Mouse (Mus musculus): ENCODE measurements around the gene Add3. TPM values are rescaled to one million over a fixed set of nuclear protein-coding genes. Genes with fewer than 3 reads are reported as not detected.

Gene Add3
- total and polyA plus RNA-seq, 2 experiments from 2014 or later, result 51.9 to 54.6 TPM

GRCm38 (mm10) chr19:53226651-53227050, 86.4 kb downstream of the Add3 start:
- no peak overlapping the region for H3K9ac ChIP-seq (replicated peaks; ENCODE audit: low read length, poor library complexity, severe bottlenecking)
- ATAC-seq (ENCODE audit: low FRiP score) (no peak), DNase-seq (ENCODE audit: low spot score) (no peak)
- H3K4me1 ChIP-seq (ENCODE audit: insufficient read depth, low read length), result no peaks in the 10 kb centered on the region
- no peak overlapping the region for H3K4me2 ChIP-seq (ENCODE audit: low read depth, low read length, poor library complexity, severe bottlenecking)
- H3K27me3 ChIP-seq (ENCODE audit: insufficient read depth, low read length), result no peaks in the 10 kb centered on the region
- no peaks in the 10 kb centered on the region for H3K9me3 ChIP-seq (ENCODE audit: low read length)
- 0 out of 2 replicates have a peak, but pooled peaks cover 3% of the 10 kb centered on the region for H3K36me3 ChIP-seq (ENCODE audit: insufficient read depth, low read length)
- 88% methylated on average over 13 of the region's 13 CpGs for WGBS
- no peak for TF ChIP-seq CTCF (IDR thresholded peaks at IDR 0.05)
- no peak overlapping the region for H3K27ac ChIP-seq (ENCODE audit: low read depth, low read length)
- no peak overlapping the region for H3K4me3 ChIP-seq (ENCODE audit: low read depth, low read length)

- H3K4me2 ChIP-seq (ENCODE audit: low read depth, low read length, poor library complexity, severe bottlenecking), result no peak overlapping the region
- DNase-seq (ENCODE audit: low spot score) (no peak), ATAC-seq (ENCODE audit: low FRiP score) (no peak)
- no peak overlapping the region for H3K9ac ChIP-seq (replicated peaks; ENCODE audit: low read length, poor library complexity, severe bottlenecking)
- no peak overlapping the region for H3K27ac ChIP-seq (ENCODE audit: low read depth, low read length)
- no peaks in the 10 kb centered on the region for H3K27me3 ChIP-seq (ENCODE audit: insufficient read depth, low read length)
- H3K4me1 ChIP-seq (ENCODE audit: insufficient read depth, low read length), result no peaks in the 10 kb centered on the region
- H3K4me3 ChIP-seq (ENCODE audit: low read depth, low read length), result no peak overlapping the region
- WGBS, result 85% methylated on average over 7 of the region's 7 CpGs
- H3K9me3 ChIP-seq (ENCODE audit: low read length), result no peaks in the 10 kb centered on the region
- TF ChIP-seq CTCF (IDR thresholded peaks at IDR 0.05), result no peak
- H3K36me3 ChIP-seq (ENCODE audit: insufficient read depth, low read length), result peaks cover 6% of the 10 kb centered on the region
Measured at GRCm38 (mm10) chr19:53228064-53228794, 88.0 kb downstream of the Add3 start.

GRCm38 (mm10) chr19:53230942-53231815, 90.9 kb downstream of the Add3 start:
- no peaks in the 10 kb centered on the region for H3K9me3 ChIP-seq (ENCODE audit: low read length)
- DNase-seq (ENCODE audit: low spot score) (no peak), ATAC-seq (ENCODE audit: low FRiP score) (no peak)
- no peak overlapping the region for H3K4me3 ChIP-seq (ENCODE audit: low read depth, low read length)
- H3K27ac ChIP-seq (ENCODE audit: low read depth, low read length), result no peak overlapping the region
- H3K36me3 ChIP-seq (ENCODE audit: insufficient read depth, low read length), result peaks cover 27% of the 10 kb centered on the region
- H3K4me1 ChIP-seq (ENCODE audit: insufficient read depth, low read length), result no peaks in the 10 kb centered on the region
- H3K9ac ChIP-seq (replicated peaks; ENCODE audit: low read length, poor library complexity, severe bottlenecking), result no peak overlapping the region
- H3K27me3 ChIP-seq (ENCODE audit: insufficient read depth, low read length), result no peaks in the 10 kb centered on the region
- TF ChIP-seq CTCF (IDR thresholded peaks at IDR 0.05), result no peak
- 80% methylated on average over 11 of the region's 11 CpGs for WGBS
- H3K4me2 ChIP-seq (ENCODE audit: low read depth, low read length, poor library complexity, severe bottlenecking), result no peak overlapping the region

- H3K9ac ChIP-seq (replicated peaks; ENCODE audit: low read length, poor library complexity, severe bottlenecking), result no peak overlapping the region
- no peak overlapping the region for H3K27ac ChIP-seq (ENCODE audit: low read depth, low read length)
- TF ChIP-seq CTCF (IDR thresholded peaks at IDR 0.05), result no peak
- peaks cover 32% of the 10 kb centered on the region for H3K36me3 ChIP-seq (ENCODE audit: insufficient read depth, low read length)
- no peak for DNase-seq (ENCODE audit: low spot score)
- H3K9me3 ChIP-seq (ENCODE audit: low read length), result no peaks in the 10 kb centered on the region
- H3K27me3 ChIP-seq (ENCODE audit: insufficient read depth, low read length), result no peaks in the 10 kb centered on the region
- no peak overlapping the region for H3K4me3 ChIP-seq (ENCODE audit: low read depth, low read length)
- ATAC-seq (ENCODE audit: low FRiP score), result no peak
- H3K4me1 ChIP-seq (ENCODE audit: insufficient read depth, low read length), result no peaks in the 10 kb centered on the region
- H3K4me2 ChIP-seq (ENCODE audit: low read depth, low read length, poor library complexity, severe bottlenecking), result no peak overlapping the region
- WGBS, result 92% methylated on average over 7 of the region's 7 CpGs
Measured at GRCm38 (mm10) chr19:53233586-53233985, 93.3 kb downstream of the Add3 start.

GRCm38 (mm10) chr19:53241806-53242205, 101.6 kb downstream of the Add3 start:
- Histone ChIP-seq H3K9me3 (ENCODE audit: low read length) (no peaks in the 10 kb centered on the region), H3K4me3 (ENCODE audit: low read depth, low read length) (no peak overlapping the region)
- 90% methylated on average over 6 of the region's 6 CpGs for WGBS

GRCm38 (mm10) chr19:53243956-53244355, 103.7 kb downstream of the Add3 start:
- Histone ChIP-seq H3K4me2 (ENCODE audit: low read depth, low read length, poor library complexity, severe bottlenecking) (no peak overlapping the region), H3K36me3 (ENCODE audit: insufficient read depth, low read length) (peaks cover 21% of the 10 kb centered on the region), H3K9me3 (ENCODE audit: low read length) (no peaks in the 10 kb centered on the region), H3K27me3 (ENCODE audit: insufficient read depth, low read length) (no peaks in the 10 kb centered on the region), H3K4me3 (ENCODE audit: low read depth, low read length) (no peak overlapping the region), H3K27ac (ENCODE audit: low read depth, low read length) (no peak overlapping the region), H3K9ac (replicated peaks; ENCODE audit: low read length, poor library complexity, severe bottlenecking) (no peak overlapping the region), H3K4me1 (ENCODE audit: insufficient read depth, low read length) (peaks cover 4% of the 10 kb centered on the region; the same call in 1 of the 2 replicates)
- DNase-seq (ENCODE audit: low spot score) (no peak), ATAC-seq (ENCODE audit: low FRiP score) (no peak)
- TF ChIP-seq CTCF (IDR thresholded peaks at IDR 0.05), result no peak
- 82% methylated on average over 10 of the region's 10 CpGs for WGBS

More at GRCm38 (mm10) chr19:53241806-53242205, 101.6 kb downstream of the Add3 start:
- no peak for TF ChIP-seq CTCF (IDR thresholded peaks at IDR 0.05)
- DNase-seq (ENCODE audit: low spot score), result no peak
- Histone ChIP-seq H3K9ac (replicated peaks; ENCODE audit: low read length, poor library complexity, severe bottlenecking) (no peak overlapping the region), H3K36me3 (ENCODE audit: insufficient read depth, low read length) (peaks cover 25% of the 10 kb centered on the region), H3K4me1 (ENCODE audit: insufficient read depth, low read length) (no peaks in the 10 kb centered on the region), H3K27me3 (ENCODE audit: insufficient read depth, low read length) (no peaks in the 10 kb centered on the region), H3K4me2 (ENCODE audit: low read depth, low read length, poor library complexity, severe bottlenecking) (no peak overlapping the region), H3K27ac (ENCODE audit: low read depth, low read length) (no peak overlapping the region)
- ATAC-seq (ENCODE audit: low FRiP score), result no peak

Measured in midbrain, postnatal 0 days (tissue).